Mouse (Mus musculus) layer of hippocampus, adult 9-11 months (tissue): Measurements from ENCODE around the gene Olfr850.

Experiments
- DNase-seq: peaks from one replicate; pipeline ENCODE4 v3.0.0; 2022

The Olfr850 gene

DNA sequence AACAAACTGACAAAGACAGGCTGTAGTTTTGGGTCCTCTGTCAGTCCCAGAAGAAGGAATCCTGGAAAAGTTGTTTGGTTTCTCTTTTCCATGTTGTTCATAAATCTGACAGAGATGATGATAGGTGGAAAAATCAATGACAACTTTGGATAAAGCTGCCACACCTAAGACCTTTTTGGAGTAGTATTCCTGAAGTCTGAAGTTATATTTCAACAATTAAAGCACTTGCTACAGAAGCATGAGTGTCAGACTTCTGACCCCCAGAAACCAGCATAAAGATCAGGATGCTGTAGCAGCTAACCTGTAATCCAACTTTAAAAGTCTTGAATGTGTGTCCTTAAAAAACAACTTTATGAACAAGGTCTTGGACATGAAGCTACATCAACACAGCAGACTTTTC lies at the start of gene Olfr850:
Gene Olfr850 (minus strand): TSS at position 101 of the 400 bp plus-strand sequence.
- DNase-seq = no peak

DNA sequence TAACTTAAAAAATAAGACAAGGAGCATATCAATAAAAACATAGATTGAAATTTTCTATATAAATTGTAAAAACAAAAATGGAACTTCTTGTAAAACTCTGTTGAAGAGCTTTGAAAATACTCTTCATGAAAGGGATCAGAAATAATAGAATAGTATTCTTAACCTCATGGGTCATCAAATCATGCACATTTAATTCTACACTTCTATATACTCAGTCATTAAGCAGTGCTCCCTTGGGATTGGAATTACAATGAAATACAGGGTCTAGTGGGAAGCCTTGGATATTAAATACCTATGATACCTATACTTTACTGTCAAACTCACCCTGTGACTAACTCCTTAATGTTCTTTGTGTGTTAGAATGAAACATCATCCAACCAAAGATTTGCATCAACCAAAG lies 14.9 kb upstream of the Olfr850 start, which contains the start of gene Olfr851:
Gene Olfr851 (plus strand): TSS at position 301 of the 400 bp plus-strand sequence.
- no peak for DNase-seq

DNA sequence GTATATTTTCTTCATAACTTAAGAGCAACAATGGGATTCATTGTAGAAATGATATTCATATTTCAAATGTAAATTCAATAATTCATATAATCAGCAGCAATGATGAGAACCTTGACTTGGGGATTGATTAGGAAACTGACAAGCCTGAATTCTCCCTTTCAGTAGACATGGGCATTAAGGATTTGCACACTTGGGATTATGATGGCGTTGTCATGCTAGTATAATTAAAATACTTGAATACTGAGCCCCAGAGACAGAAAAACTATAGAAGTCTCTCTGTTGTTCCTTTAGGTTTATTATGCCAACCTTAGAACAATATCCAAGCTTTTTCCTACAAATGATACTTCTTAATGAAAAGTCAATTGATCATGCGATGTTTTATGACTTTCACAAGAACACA lies 38.1 kb downstream of the Olfr850 start, which contains the start of gene Olfr849:
Gene Olfr849 (plus strand): TSS at position 301 of the 400 bp plus-strand sequence.
- no peak for DNase-seq
